Mouse (Mus musculus): ENCODE measurements around the gene Cd68. TPM values are rescaled to one million over a fixed set of nuclear protein-coding genes. Genes with fewer than 3 reads are reported as not detected.
"Not testable (repeated sequence)": the region's sequence is repeated elsewhere in the genome, so short reads cannot be mapped to it uniquely, and the experiment has no call there.

Gene Cd68
- polyA plus RNA-seq, 1 experiment, result 24.7 TPM

- Histone ChIP-seq H3K27me3 (ENCODE audit: control insufficient read depth, insufficient read depth, low read length) (no peaks in the 10 kb centered on the region), H3K4me1 (ENCODE audit: control insufficient read depth, insufficient read depth, insufficient read length, low read length) (peaks cover 10% of the 10 kb centered on the region), H3K36me3 (ENCODE audit: control insufficient read depth, insufficient read depth, low read length) (no peaks in the 10 kb centered on the region), H3K27ac (ENCODE audit: insufficient read depth, low read depth, low read length) (no peak overlapping the region), H3K4me3 (ENCODE audit: low read depth, low read length) (no peak overlapping the region)
- TF ChIP-seq POLR2A (IDR thresholded peaks at IDR 0.05; ENCODE audit: low read depth, low read length) (no peak), CTCF (IDR thresholded peaks at IDR 0.05; ENCODE audit: extremely low read depth, insufficient read length, insufficient replicate concordance, low read depth, low read length) (no peak)
- 49% methylated on average over 8 of the region's 8 CpGs for WGBS
Observed at GRCm38 (mm10) chr11:69703814-69704612, 38.1 kb upstream of the Cd68 start.

DNA sequence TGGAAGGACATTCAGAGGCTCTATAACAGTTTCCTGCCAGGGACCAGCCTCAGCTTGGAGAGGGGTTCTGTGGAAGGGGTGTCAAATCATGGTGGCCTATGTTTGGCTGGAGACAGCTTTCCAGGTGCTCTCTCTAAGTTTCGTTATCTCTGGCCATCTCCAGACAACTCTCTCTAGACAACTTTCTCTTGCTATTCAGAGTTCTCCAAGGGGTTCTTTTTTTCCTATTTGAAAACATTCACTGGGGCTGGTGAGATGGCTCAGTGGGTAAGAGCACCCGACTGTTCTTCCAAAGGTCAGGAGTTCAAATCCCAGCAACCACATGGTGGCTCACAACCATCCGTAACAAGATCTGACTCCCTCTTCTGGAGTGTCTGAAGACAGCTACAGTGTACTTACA is 37.4 kb upstream of the Cd68 start:
- H3K36me3 ChIP-seq (ENCODE audit: control insufficient read depth, insufficient read depth, low read length); H3K27me3 ChIP-seq (ENCODE audit: control insufficient read depth, insufficient read depth, low read length); H3K27ac ChIP-seq (ENCODE audit: insufficient read depth, low read depth, low read length); H3K4me3 ChIP-seq (ENCODE audit: low read depth, low read length): not testable (repeated sequence)
- peaks cover 13% of the 10 kb centered on the region for H3K4me1 ChIP-seq (ENCODE audit: control insufficient read depth, insufficient read depth, insufficient read length, low read length)
- 80% methylated on average over 3 of the region's 3 CpGs for WGBS

DNA sequence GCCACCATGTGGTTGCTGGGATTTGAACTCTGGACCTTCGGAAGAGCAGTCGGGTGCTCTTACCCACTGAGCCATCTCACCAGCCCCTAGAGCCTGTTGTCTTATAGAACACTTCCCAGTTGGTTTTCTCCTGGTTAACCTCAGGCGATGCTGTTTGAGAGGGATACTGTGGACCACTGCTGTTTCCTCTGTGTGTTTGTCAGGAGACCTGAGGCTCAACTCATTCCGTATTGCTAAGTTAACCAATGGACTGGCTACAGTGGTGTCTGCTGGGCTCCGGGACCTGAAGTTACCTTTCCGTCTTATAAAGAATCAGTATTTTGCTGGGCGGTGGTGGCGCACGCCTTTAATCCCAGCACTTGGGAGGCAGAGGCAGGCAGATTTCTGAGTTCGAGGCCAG is 36.9 kb upstream of the Cd68 start:
- peaks cover 13% of the 10 kb centered on the region for H3K4me1 ChIP-seq (ENCODE audit: control insufficient read depth, insufficient read depth, insufficient read length, low read length)
- 96% methylated on average over 10 of the region's 10 CpGs for WGBS
- not testable (repeated sequence) for H3K36me3 ChIP-seq (ENCODE audit: control insufficient read depth, insufficient read depth, low read length); H3K27me3 ChIP-seq (ENCODE audit: control insufficient read depth, insufficient read depth, low read length); H3K27ac ChIP-seq (ENCODE audit: insufficient read depth, low read depth, low read length); H3K4me3 ChIP-seq (ENCODE audit: low read depth, low read length)

DNA sequence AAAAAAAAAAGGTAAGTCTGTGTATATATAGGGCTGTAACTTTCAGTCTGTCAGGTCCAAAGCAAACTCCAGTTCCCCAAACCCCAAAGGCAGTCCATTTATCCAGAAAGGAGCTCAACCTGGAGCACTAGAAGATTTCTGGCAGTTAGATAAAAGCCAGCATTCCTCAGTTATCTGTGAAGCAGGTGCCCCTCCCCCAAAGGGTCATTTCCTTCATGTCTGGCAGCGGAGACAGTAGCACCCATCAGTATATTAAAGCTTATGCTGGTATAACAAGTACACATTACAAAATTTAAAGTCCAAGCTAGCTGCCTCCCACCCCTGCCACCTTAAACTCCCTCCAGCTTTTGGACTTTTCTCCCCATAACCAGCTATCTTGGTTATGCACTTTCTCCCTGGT is 33.6 kb upstream of the Cd68 start:
- 19% methylated on average over 1 of the region's 1 CpGs for WGBS
- no peak overlapping the region for H3K4me3 ChIP-seq (ENCODE audit: low read depth, low read length)
- peaks cover 13% of the 10 kb centered on the region for H3K4me1 ChIP-seq (ENCODE audit: control insufficient read depth, insufficient read depth, insufficient read length, low read length)
- no peaks in the 10 kb centered on the region for H3K27me3 ChIP-seq (ENCODE audit: control insufficient read depth, insufficient read depth, low read length)
- no peaks in the 10 kb centered on the region for H3K36me3 ChIP-seq (ENCODE audit: control insufficient read depth, insufficient read depth, low read length)
- no peak overlapping the region for H3K27ac ChIP-seq (ENCODE audit: insufficient read depth, low read depth, low read length)
- TF ChIP-seq POLR2A (IDR thresholded peaks at IDR 0.05; ENCODE audit: low read depth, low read length), result no peak
- TF ChIP-seq CTCF (IDR thresholded peaks at IDR 0.05; ENCODE audit: extremely low read depth, insufficient read length, insufficient replicate concordance, low read depth, low read length), result no peak

DNA sequence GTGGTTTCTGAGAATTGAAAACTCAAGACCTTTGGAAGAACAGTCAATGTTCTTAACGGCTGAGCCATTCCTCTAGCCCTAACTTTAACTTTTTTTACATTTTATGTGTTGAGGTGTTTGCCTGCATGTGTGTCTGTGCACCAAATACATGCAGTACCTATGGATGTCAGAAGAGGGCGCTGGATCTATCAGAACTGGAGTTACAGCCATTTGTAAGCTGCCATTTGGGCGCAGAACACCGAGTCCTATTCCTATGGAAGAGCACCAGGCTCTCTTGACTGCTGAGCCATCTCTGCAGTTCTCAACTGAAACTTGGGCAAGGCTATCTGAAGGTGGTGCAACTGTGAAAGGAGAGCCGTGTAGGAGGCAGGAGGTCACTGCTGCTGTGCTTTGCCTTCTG is 32.6 kb upstream of the Cd68 start:
- peak overlapping the region; percentile 47; the same call in 1 of the 2 replicates for H3K27ac ChIP-seq (ENCODE audit: insufficient read depth, low read depth, low read length)
- WGBS, result 73% methylated on average over 5 of the region's 5 CpGs
- TF ChIP-seq CTCF (IDR thresholded peaks at IDR 0.05; ENCODE audit: extremely low read depth, insufficient read length, insufficient replicate concordance, low read depth, low read length) (peak; percentile 35; the same call in 1 of the 2 replicates), POLR2A (IDR thresholded peaks at IDR 0.05; ENCODE audit: low read depth, low read length) (no peak)

GRCm38 (mm10) chr11:69697396-69697795 is 31.4 kb upstream of the Cd68 start:
- TF ChIP-seq POLR2A (IDR thresholded peaks at IDR 0.05; ENCODE audit: low read depth, low read length) (no peak), CTCF (IDR thresholded peaks at IDR 0.05; ENCODE audit: extremely low read depth, insufficient read length, insufficient replicate concordance, low read depth, low read length) (no peak)
- WGBS, result 73% methylated on average over 3 of the region's 3 CpGs
- peaks cover 13% of the 10 kb centered on the region for H3K4me1 ChIP-seq (ENCODE audit: control insufficient read depth, insufficient read depth, insufficient read length, low read length)
- peak overlapping the region; percentile 66; the same call in 1 of the 2 replicates for H3K27ac ChIP-seq (ENCODE audit: insufficient read depth, low read depth, low read length)
- no peaks in the 10 kb centered on the region for H3K27me3 ChIP-seq (ENCODE audit: control insufficient read depth, insufficient read depth, low read length)
- H3K4me3 ChIP-seq (ENCODE audit: low read depth, low read length), result no peak overlapping the region
- no peaks in the 10 kb centered on the region for H3K36me3 ChIP-seq (ENCODE audit: control insufficient read depth, insufficient read depth, low read length)

More for the DNA sequence above, 32.6 kb upstream of the Cd68 start:
- Histone ChIP-seq H3K4me3 (ENCODE audit: low read depth, low read length) (no peak overlapping the region), H3K36me3 (ENCODE audit: control insufficient read depth, insufficient read depth, low read length) (no peaks in the 10 kb centered on the region), H3K27me3 (ENCODE audit: control insufficient read depth, insufficient read depth, low read length) (no peaks in the 10 kb centered on the region), H3K4me1 (ENCODE audit: control insufficient read depth, insufficient read depth, insufficient read length, low read length) (peaks cover 9% of the 10 kb centered on the region)

DNA sequence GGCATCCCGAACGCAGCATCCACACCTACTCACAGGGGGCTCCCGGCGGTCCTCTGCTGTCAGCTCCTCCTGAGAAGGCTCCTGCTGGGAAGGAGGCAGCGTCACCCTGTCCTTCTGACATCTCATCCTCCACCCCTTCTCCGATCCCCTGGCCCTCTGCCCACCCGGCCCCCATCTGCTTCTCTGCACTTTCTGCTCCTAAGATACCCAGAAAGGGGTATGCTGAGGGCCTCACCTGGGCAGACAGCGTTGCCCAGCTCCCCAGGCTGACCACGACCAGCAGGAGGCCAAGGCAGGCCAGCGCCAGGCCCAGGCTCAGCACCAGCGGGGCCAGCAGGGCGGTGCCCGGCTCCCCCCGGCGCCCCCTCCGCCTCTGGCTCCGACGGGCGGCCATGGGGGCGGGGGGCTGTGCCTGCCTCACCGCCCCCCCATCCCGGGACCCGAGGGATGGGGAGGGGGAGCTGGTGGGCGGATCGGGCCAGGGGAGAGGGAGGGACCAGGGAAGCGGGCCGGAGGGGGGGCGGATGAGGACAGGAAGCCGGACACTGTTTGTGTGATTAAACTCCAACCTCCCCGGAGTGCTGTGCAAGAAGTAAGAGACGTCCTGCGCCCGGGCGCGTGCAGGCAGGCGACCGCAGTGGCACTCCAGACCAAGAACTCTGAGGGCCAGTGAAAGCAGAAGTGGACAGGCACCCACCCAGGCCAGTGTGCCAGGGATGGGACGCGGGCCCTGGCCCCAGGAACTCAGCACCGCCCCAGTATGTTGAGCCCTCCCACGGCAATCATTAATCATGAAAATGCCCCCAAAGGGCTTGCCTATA is 29.6 kb upstream of the Cd68 start, which contains the start of the genes Tnfsf12 and Tnfsfm13:
Tnfsf12 (minus strand) TSS at position 489 of the 821 bp plus-strand sequence.
Tnfsfm13 (minus strand) TSS at position 738 of the 821 bp plus-strand sequence.
- TF ChIP-seq POLR2A (IDR thresholded peaks at IDR 0.05; ENCODE audit: low read depth, low read length), result peak; percentile 35; the same call in 1 of the 2 replicates
- TF ChIP-seq CTCF (IDR thresholded peaks at IDR 0.05; ENCODE audit: extremely low read depth, insufficient read length, insufficient replicate concordance, low read depth, low read length), result no peak
- H3K4me1 ChIP-seq (ENCODE audit: control insufficient read depth, insufficient read depth, insufficient read length, low read length), result peaks cover 20% of the 10 kb centered on the region
- H3K27ac ChIP-seq (ENCODE audit: insufficient read depth, low read depth, low read length), result peak within 1 kb of the TSS; percentile 82
- peak within 1 kb of the TSS; percentile 57 for H3K4me3 ChIP-seq (ENCODE audit: low read depth, low read length)
- peaks cover 7% of the 10 kb centered on the region; the same call in 1 of the 2 replicates for H3K36me3 ChIP-seq (ENCODE audit: control insufficient read depth, insufficient read depth, low read length)
- H3K27me3 ChIP-seq (ENCODE audit: control insufficient read depth, insufficient read depth, low read length), result no peaks in the 10 kb centered on the region
- 23% methylated on average over 41 of the region's 41 CpGs for WGBS

Measured in small intestine, adult 2 months (tissue).